Mouse (Mus musculus): ENCODE measurements around the gene Brd3os.

Brd3os gene

GRCm38 (mm10) chr2:27441767-27442707 is at the start of gene Brd3os:
Gene Brd3os (plus strand): TSS chr2:27442324.
- DNase-seq: peak; percentile 94

- DNase-seq: no peak
Measured at GRCm38 (mm10) chr2:27394158-27394832, 47.8 kb upstream of the Brd3os start.

- no peak for DNase-seq
Measured at GRCm38 (mm10) chr2:27396656-27397440, 45.3 kb upstream of the Brd3os start.

- no peak for DNase-seq
Measured at GRCm38 (mm10) chr2:27400083-27400482, 42.0 kb upstream of the Brd3os start.

GRCm38 (mm10) chr2:27401544-27401943 is 40.6 kb upstream of the Brd3os start:
- DNase-seq: no peak

- DNase-seq: no peak
Measured at GRCm38 (mm10) chr2:27404375-27405093, 37.6 kb upstream of the Brd3os start.

- DNase-seq: no peak
Measured at GRCm38 (mm10) chr2:27405094-27405884, 36.8 kb upstream of the Brd3os start.

- DNase-seq: no peak
Measured at GRCm38 (mm10) chr2:27406928-27407327, 35.2 kb upstream of the Brd3os start.

- DNase-seq: no peak
Measured at GRCm38 (mm10) chr2:27408194-27408593, 33.9 kb upstream of the Brd3os start.

- no peak for DNase-seq
Measured at GRCm38 (mm10) chr2:27410518-27411140, 31.5 kb upstream of the Brd3os start.

GRCm38 (mm10) chr2:27411688-27412174 is 30.4 kb upstream of the Brd3os start:
- peak; percentile 54 for DNase-seq

- DNase-seq: no peak
Measured at GRCm38 (mm10) chr2:27412245-27412800, 29.8 kb upstream of the Brd3os start.

GRCm38 (mm10) chr2:27413582-27413935 is 28.6 kb upstream of the Brd3os start:
- DNase-seq: no peak

GRCm38 (mm10) chr2:27413936-27414657 is 28.0 kb upstream of the Brd3os start:
- DNase-seq: peak; percentile 58

- no peak for DNase-seq
Measured at GRCm38 (mm10) chr2:27415060-27415783, 26.9 kb upstream of the Brd3os start.

GRCm38 (mm10) chr2:27416425-27416824 is 25.7 kb upstream of the Brd3os start:
- DNase-seq: no peak

GRCm38 (mm10) chr2:27417648-27418153 is 24.4 kb upstream of the Brd3os start:
- no peak for DNase-seq

GRCm38 (mm10) chr2:27418577-27419070 is 23.5 kb upstream of the Brd3os start:
- peak; percentile 63 for DNase-seq
